Mouse (Mus musculus): ENCODE data around the gene Krtap4-2.
"Not testable (repeated sequence)": the region's sequence is repeated elsewhere in the genome, so short reads cannot be mapped to it uniquely, and the experiment has no call there.

Krtap4-2 gene

GRCm38 (mm10) chr11:99634653-99635134 is at the start of gene Krtap4-2:
Krtap4-2 (minus strand) TSS chr11:99635084.
- DNase-seq (ENCODE audit: low spot score), result no peak

- no peak for DNase-seq (ENCODE audit: low spot score)
These were observed 48.6 kb upstream of the Krtap4-2 start for GRCm38 (mm10) chr11:99683481-99683880.

- DNase-seq (ENCODE audit: low spot score), result no peak
These were observed 31.0 kb upstream of the Krtap4-2 start, which contains the start of gene Krtap4-6 for GRCm38 (mm10) chr11:99665860-99666259. Krtap4-6 (minus strand) TSS chr11:99665960.

- DNase-seq (ENCODE audit: low spot score), result no peak
These were observed 27.9 kb upstream of the Krtap4-2 start for GRCm38 (mm10) chr11:99662802-99663201.

GRCm38 (mm10) chr11:99659256-99659655 is 24.4 kb upstream of the Krtap4-2 start:
- DNase-seq (ENCODE audit: low spot score), result no peak

- DNase-seq (ENCODE audit: low spot score), result not testable (repeated sequence)
These were observed 23.7 kb upstream of the Krtap4-2 start, which contains the start of gene Gm11563 for GRCm38 (mm10) chr11:99658467-99659010. Gm11563 (minus strand) TSS chr11:99658960.

- DNase-seq (ENCODE audit: low spot score), result no peak
These were observed 22.2 kb upstream of the Krtap4-2 start for GRCm38 (mm10) chr11:99657051-99657450.

GRCm38 (mm10) chr11:99650136-99650535 is 15.3 kb upstream of the Krtap4-2 start, which contains the start of gene Gm11555:
Gm11555 (minus strand) TSS chr11:99650236.
- DNase-seq (ENCODE audit: low spot score), result no peak

GRCm38 (mm10) chr11:99646444-99646843 is 11.6 kb upstream of the Krtap4-2 start:
- no peak for DNase-seq (ENCODE audit: low spot score)

- no peak for DNase-seq (ENCODE audit: low spot score)
These were observed 9.5 kb upstream of the Krtap4-2 start for GRCm38 (mm10) chr11:99644351-99644750.

- DNase-seq (ENCODE audit: low spot score), result not testable (repeated sequence)
These were observed 8.8 kb upstream of the Krtap4-2 start, which contains the start of gene Krtap4-7 for GRCm38 (mm10) chr11:99643635-99644139. Krtap4-7 (minus strand) TSS chr11:99644089.

- no peak for DNase-seq (ENCODE audit: low spot score)
These were observed 6.0 kb upstream of the Krtap4-2 start for GRCm38 (mm10) chr11:99640926-99641325.

- no peak for DNase-seq (ENCODE audit: low spot score)
These were observed 2.2 kb upstream of the Krtap4-2 start for GRCm38 (mm10) chr11:99637086-99637485.

GRCm38 (mm10) chr11:99633293-99633692 is 1.6 kb downstream of the Krtap4-2 start:
- DNase-seq (ENCODE audit: low spot score), result no peak

- DNase-seq (ENCODE audit: low spot score), result no peak
These were observed 4.0 kb downstream of the Krtap4-2 start for GRCm38 (mm10) chr11:99630890-99631289.

GRCm38 (mm10) chr11:99628138-99628537 is 6.7 kb downstream of the Krtap4-2 start, which contains the start of gene Krtap4-1:
Krtap4-1 (minus strand) TSS chr11:99628238.
- DNase-seq (ENCODE audit: low spot score), result no peak

- DNase-seq (ENCODE audit: low spot score), result no peak
These were observed 14.5 kb downstream of the Krtap4-2 start, which contains the start of gene Gm11562 for GRCm38 (mm10) chr11:99620335-99620734. Gm11562 (minus strand) TSS chr11:99620435.

- no peak for DNase-seq (ENCODE audit: low spot score)
These were observed 20.0 kb downstream of the Krtap4-2 start, which contains the start of gene Krtap2-4 for GRCm38 (mm10) chr11:99614796-99615363. Krtap2-4 (minus strand) TSS chr11:99614846.

- not testable (repeated sequence) for DNase-seq (ENCODE audit: low spot score)
These were observed 24.8 kb downstream of the Krtap4-2 start, which contains the start of gene Gm11937 for GRCm38 (mm10) chr11:99610089-99610488. Gm11937 (minus strand) TSS chr11:99610189.

GRCm38 (mm10) chr11:99609126-99609525 is 25.8 kb downstream of the Krtap4-2 start:
- no peak for DNase-seq (ENCODE audit: low spot score)

GRCm38 (mm10) chr11:99603208-99603607 is 31.7 kb downstream of the Krtap4-2 start, which contains the start of gene Gm11938:
Gm11938 (minus strand) TSS chr11:99603308.
- DNase-seq (ENCODE audit: low spot score), result not testable (repeated sequence)

- DNase-seq (ENCODE audit: low spot score), result not testable (repeated sequence)
These were observed 37.1 kb downstream of the Krtap4-2 start, which contains the start of gene Krtap9-3 for GRCm38 (mm10) chr11:99597742-99598141. Krtap9-3 (minus strand) TSS chr11:99598105.

GRCm38 (mm10) chr11:99590981-99591380 is 43.9 kb downstream of the Krtap4-2 start, which contains the start of gene Krtap1-3:
Krtap1-3 (minus strand) TSS chr11:99591339.
- DNase-seq (ENCODE audit: low spot score), result no peak

Data from ovary, adult 18-20 months (tissue).